In the genomic region with DNA sequence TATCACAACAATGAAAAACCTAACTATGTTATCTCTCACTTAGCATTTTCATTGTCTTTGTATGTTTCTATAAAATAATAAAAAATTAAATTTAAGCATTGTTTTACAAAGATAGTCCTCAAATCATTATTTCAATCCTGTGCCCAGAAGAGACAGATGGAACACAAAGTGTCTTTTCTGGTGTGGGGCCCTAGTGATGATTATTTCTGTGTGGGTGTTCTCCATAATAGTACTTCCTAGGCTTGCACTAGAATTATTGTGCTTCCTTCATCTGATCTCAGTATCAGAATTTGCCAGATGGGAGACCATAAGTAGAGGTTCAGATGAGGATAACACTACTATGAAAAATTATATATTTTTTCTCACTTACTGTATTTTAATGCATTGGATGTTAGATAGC, we compare ENCODE assay signal across 27 mouse cellular contexts.
"Had no signal": no experiment of that assay in that cellular context is flagged by ENCODE, and none has a peak within 500 bp of the region (broad histone marks: within the 10 kb centered on the region; RNA-seq: fewer than 3 reads in every experiment).

No protein-coding gene starts in this region.

- H3K36me3 ChIP-seq: heart, embryonic 13.5 days; heart, embryonic 15.5 days; hindbrain, embryonic 13.5 days; hindbrain, embryonic 15.5 days; kidney, embryonic 15.5 days; limb, embryonic 10.5 days; limb, embryonic 12.5 days had no signal

- ATAC-seq: hindbrain, postnatal 0 days; intestine, embryonic 16.5 days had no signal

- H3K27me3 ChIP-seq: heart, embryonic 13.5 days; heart, embryonic 15.5 days; hindbrain, embryonic 13.5 days; hindbrain, embryonic 15.5 days; kidney, embryonic 15.5 days; limb, embryonic 12.5 days had no signal

- DNase-seq: gastrocnemius, postnatal 14 days; gastrocnemius, postnatal 36 days; heart, adult 11 months; heart, adult 2 months; heart, postnatal 14 days; heart, postnatal 36 days; kidney, adult 11 months; kidney, adult 2 months; kidney, adult 9 months; kidney, postnatal 14 days; kidney, postnatal 36 days; liver; lung, adult 18-20 months had no signal

- H3K9me3 ChIP-seq: heart, embryonic 13.5 days; heart, embryonic 15.5 days; hindbrain, embryonic 13.5 days; hindbrain, embryonic 15.5 days; kidney, embryonic 15.5 days; limb, embryonic 10.5 days; limb, embryonic 12.5 days had no signal

- H3K4me1 ChIP-seq: heart, embryonic 13.5 days; heart, embryonic 15.5 days; hindbrain, embryonic 13.5 days; hindbrain, embryonic 15.5 days; kidney, embryonic 15.5 days; limb, embryonic 10.5 days; limb, embryonic 12.5 days had no signal

- H3K9ac ChIP-seq: heart, embryonic 13.5 days; heart, embryonic 15.5 days; hindbrain, embryonic 13.5 days; hindbrain, embryonic 15.5 days; kidney, embryonic 15.5 days; limb, embryonic 12.5 days; liver, embryonic 14.5 days had no signal

- H3K4me3 ChIP-seq: heart, adult 2 months; heart, embryonic 13.5 days; heart, embryonic 15.5 days; hindbrain, embryonic 13.5 days; hindbrain, embryonic 15.5 days; kidney, embryonic 15.5 days; left cerebral cortex, adult 2 months; limb, embryonic 10.5 days; limb, embryonic 12.5 days had no signal

- H3K27ac ChIP-seq: heart, adult 2 months; heart, embryonic 13.5 days; heart, embryonic 15.5 days; hindbrain, embryonic 13.5 days; hindbrain, embryonic 15.5 days; hindbrain, postnatal 0 days; kidney, embryonic 15.5 days; kidney, postnatal 0 days; left cerebral cortex, adult 2 months; limb, embryonic 10.5 days; limb, embryonic 12.5 days; liver, embryonic 14.5 days had no signal

- H3K4me2 ChIP-seq: heart, embryonic 11.5 days; heart, embryonic 13.5 days; heart, embryonic 15.5 days; hindbrain, embryonic 13.5 days; hindbrain, embryonic 15.5 days; kidney, embryonic 15.5 days; limb, embryonic 12.5 days; liver, embryonic 11.5 days had no signal
